Comparison of ENCODE assay signal across 14 mouse cellular contexts in the genomic region with DNA sequence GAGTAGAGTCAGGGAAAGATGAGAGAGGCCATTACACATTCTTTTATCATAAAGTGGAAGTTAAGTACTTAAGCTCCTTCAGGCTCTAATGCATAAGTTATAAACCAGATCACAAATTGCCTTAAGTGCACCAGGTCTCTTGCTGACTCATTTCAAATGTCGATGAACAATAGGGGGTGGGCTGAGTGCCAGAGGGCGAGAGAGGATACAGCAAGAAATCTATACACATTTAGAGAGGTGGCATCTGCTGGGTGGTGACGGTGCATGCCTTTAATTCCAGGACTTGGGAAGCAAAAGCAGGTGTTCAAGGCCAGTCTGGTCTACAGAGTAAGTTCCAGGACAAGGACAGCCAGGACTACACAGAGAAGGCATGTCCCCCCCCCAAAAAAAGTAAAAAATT.
"Had no signal": no experiment of that assay in that cellular context is flagged by ENCODE, and none has a peak within 500 bp of the region (broad histone marks: within the 10 kb centered on the region; RNA-seq: fewer than 3 reads in every experiment).

No protein-coding gene starts in this region.

- H3K4me2 ChIP-seq: liver, embryonic 11.5 days; liver, embryonic 15.5 days; midbrain, embryonic 13.5 days had no signal

- H3K27me3 ChIP-seq: liver, embryonic 15.5 days; midbrain, embryonic 13.5 days had no signal

- H3K9ac ChIP-seq: liver, embryonic 15.5 days; midbrain, embryonic 13.5 days had no signal

- H3K4me1 ChIP-seq: limb, embryonic 10.5 days; midbrain, embryonic 13.5 days had no signal

- H3K4me3 ChIP-seq: layer of hippocampus, adult 2 months; limb, embryonic 10.5 days; liver, embryonic 15.5 days; midbrain, embryonic 13.5 days; myocyte had no signal

- H3K27ac ChIP-seq: kidney, postnatal 0 days; layer of hippocampus, adult 2 months; limb, embryonic 10.5 days; liver, embryonic 15.5 days; midbrain, embryonic 13.5 days had no signal

- H3K36me3 ChIP-seq: limb, embryonic 10.5 days; liver, embryonic 15.5 days; midbrain, embryonic 13.5 days had no signal

- ATAC-seq: lung, postnatal 0 days; midbrain, embryonic 13.5 days had no signal

- H3K9me3 ChIP-seq: limb, embryonic 10.5 days; liver, embryonic 15.5 days; midbrain, embryonic 13.5 days had no signal

- DNase-seq: kidney, postnatal 36 days; lung, adult 2 months; lung, postnatal 36 days; right cerebral cortex, adult 18-20 months; right cerebral cortex, postnatal 25 days; thymus, postnatal 4 days had no signal
